Mouse (Mus musculus) embryonic facial prominence, embryonic 13.5 days (tissue): ENCODE data around the gene Enox2. TPM values are rescaled to one million over a fixed set of nuclear protein-coding genes. Genes with fewer than 3 reads are reported as not detected.
"Not testable (repeated sequence)": the region's sequence is repeated elsewhere in the genome, so short reads cannot be mapped to it uniquely, and the experiment has no call there.

Experiments used
- ATAC-seq: fragments of 200-750 bp; cut with Nextera tagmentation; 2 replicates; pipeline ENCODE4 v1.8.0; 2017; ENCODE audit warnings: low read depth; ENCODE audit not compliant: insufficient number of reproducible peaks, insufficient read depth, low FRiP score, low TSS enrichment
- H3K27ac ChIP-seq: fragments of 300-500 bp; sonication (generic); 2 replicates; pipeline ENCODE4 v1.5.1; 2015; ENCODE audit warnings: moderate library complexity, mild to moderate bottlenecking, inconsistent platforms
- H3K27me3 ChIP-seq: fragments of 300-500 bp; sonication (generic); 2 replicates; pipeline ENCODE4 v1.6.1; 2015; ENCODE audit warnings: mild to moderate bottlenecking, inconsistent platforms
- H3K36me3 ChIP-seq: fragments of 300-500 bp; sonication (generic); 2 replicates; pipeline ENCODE4 v1.6.1; 2015; ENCODE audit warnings: mild to moderate bottlenecking, inconsistent platforms
- H3K4me1 ChIP-seq: fragments of 300-500 bp; sonication (generic); 2 replicates; pipeline ENCODE4 v1.6.1; 2015; ENCODE audit warnings: inconsistent platforms
- H3K4me2 ChIP-seq: fragments of 300-500 bp; sonication (generic); 2 replicates; pipeline ENCODE4 v1.6.1; 2015; ENCODE audit warnings: moderate library complexity, mild to moderate bottlenecking, inconsistent platforms
- H3K4me3 ChIP-seq: fragments of 300-500 bp; sonication (generic); 2 replicates; pipeline ENCODE4 v1.5.1; 2015; ENCODE audit warnings: mild to moderate bottlenecking, inconsistent platforms
- H3K9ac ChIP-seq: fragments of 300-500 bp; sonication (generic); 2 replicates; pipeline ENCODE4 v1.6.1; 2015; ENCODE audit warnings: mild to moderate bottlenecking, inconsistent platforms
- H3K9me3 ChIP-seq: fragments of 300-500 bp; sonication (generic); 2 replicates; pipeline ENCODE4 v1.6.1; 2016; ENCODE audit warnings: inconsistent platforms
- WGBS: fragments of 180-500 bp; shearing (Covaris S2); methylation state at CpG from one replicate; pipeline ENCODE4 v1.1.7; 2015; ENCODE audit warnings: mixed read lengths; 5-methylcytosine and 5-hydroxymethylcytosine counted together
- polyA plus RNA-seq: library from polyadenylated mRNA; unstranded; fragments of >200 nt; fragmentation: Nextera tagmentation; extraction: Ambion mirVana; gene quantifications from 2 replicates; pipeline ENCODE4 v1.2.1, GENCODE M21; 2015

Gene Enox2
- polyA plus RNA-seq, 1 experiment from 2014 or later: 6.3 TPM

- no peak for ATAC-seq
- Histone ChIP-seq H3K4me1 (no peaks in the 10 kb centered on the region), H3K9ac (no peak overlapping the region), H3K27ac (no peak overlapping the region), H3K36me3 (no peaks in the 10 kb centered on the region), H3K4me3 (no peak overlapping the region), H3K27me3 (no peaks in the 10 kb centered on the region), H3K9me3 (no peaks in the 10 kb centered on the region), H3K4me2 (no peak overlapping the region)
- 56% methylated on average over 2 of the region's 2 CpGs for WGBS
Observed at GRCm38 (mm10) chrX:49154280-49154679, 133.8 kb downstream of the Enox2 start.

- Histone ChIP-seq H3K9me3 (no peaks in the 10 kb centered on the region), H3K9ac (no peak overlapping the region), H3K27me3 (no peaks in the 10 kb centered on the region; the same call in 1 of the 2 replicates), H3K4me2 (no peak overlapping the region), H3K4me3 (no peak overlapping the region), H3K4me1 (no peaks in the 10 kb centered on the region), H3K36me3 (no peaks in the 10 kb centered on the region), H3K27ac (no peak overlapping the region)
- no peak for ATAC-seq
- WGBS: 51% methylated on average over 3 of the region's 3 CpGs
Observed at GRCm38 (mm10) chrX:49124774-49125429, 163.2 kb downstream of the Enox2 start.

DNA sequence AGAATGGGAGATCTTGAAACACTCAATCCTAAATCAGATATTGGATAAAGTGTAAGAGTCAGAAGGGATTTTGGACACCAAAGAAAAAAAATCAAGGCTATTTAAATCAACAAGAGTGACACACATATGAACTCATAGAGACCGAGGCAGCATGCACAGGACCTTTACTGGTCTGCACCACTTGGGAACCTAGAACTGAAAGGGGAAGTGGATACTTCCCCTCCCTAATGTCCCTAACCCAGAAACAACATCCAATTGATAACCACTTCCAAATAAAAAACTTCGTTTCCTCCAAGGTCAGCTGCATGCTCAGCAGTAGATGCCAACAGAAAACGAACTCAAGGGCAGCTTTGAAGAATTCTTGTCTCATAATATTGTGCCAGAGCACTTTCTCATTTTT, 171.6 kb downstream of the Enox2 start:
- Histone ChIP-seq H3K27ac (no peak overlapping the region), H3K27me3 (no peaks in the 10 kb centered on the region), H3K4me3 (no peak overlapping the region), H3K36me3 (no peaks in the 10 kb centered on the region), H3K9ac (no peak overlapping the region), H3K4me1 (no peaks in the 10 kb centered on the region), H3K4me2 (no peak overlapping the region), H3K9me3 (no peaks in the 10 kb centered on the region)
- 76% methylated on average over 3 of the region's 3 CpGs for WGBS
- no peak for ATAC-seq

DNA sequence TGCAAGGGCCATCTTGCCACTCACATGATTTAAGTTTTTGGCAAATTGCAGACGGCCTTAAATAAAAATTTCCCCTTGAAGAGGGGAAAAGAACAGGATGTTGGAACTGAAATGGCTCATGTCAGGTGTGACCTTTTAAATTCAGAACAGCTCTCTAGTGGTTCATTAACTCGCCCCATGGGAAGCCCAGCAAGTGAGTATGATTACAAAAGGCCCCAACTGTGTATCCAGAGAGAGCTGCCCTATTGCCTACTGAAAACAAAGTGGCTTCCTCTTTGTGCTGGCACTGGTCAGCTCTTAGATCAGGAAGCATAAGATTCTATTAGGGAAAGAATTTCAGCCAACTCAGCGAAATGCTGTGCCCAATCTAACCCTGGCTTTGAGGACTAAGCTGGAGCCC, 175.6 kb downstream of the Enox2 start:
- ATAC-seq: no peak
- H3K9me3 ChIP-seq: no peaks in the 10 kb centered on the region
- no peak overlapping the region for H3K4me3 ChIP-seq
- H3K27me3 ChIP-seq: no peaks in the 10 kb centered on the region
- no peak overlapping the region for H3K9ac ChIP-seq
- 37% methylated on average over 3 of the region's 3 CpGs for WGBS
- H3K4me1 ChIP-seq: no peaks in the 10 kb centered on the region
- no peaks in the 10 kb centered on the region for H3K36me3 ChIP-seq
- H3K27ac ChIP-seq: no peak overlapping the region
- H3K4me2 ChIP-seq: no peak overlapping the region

DNA sequence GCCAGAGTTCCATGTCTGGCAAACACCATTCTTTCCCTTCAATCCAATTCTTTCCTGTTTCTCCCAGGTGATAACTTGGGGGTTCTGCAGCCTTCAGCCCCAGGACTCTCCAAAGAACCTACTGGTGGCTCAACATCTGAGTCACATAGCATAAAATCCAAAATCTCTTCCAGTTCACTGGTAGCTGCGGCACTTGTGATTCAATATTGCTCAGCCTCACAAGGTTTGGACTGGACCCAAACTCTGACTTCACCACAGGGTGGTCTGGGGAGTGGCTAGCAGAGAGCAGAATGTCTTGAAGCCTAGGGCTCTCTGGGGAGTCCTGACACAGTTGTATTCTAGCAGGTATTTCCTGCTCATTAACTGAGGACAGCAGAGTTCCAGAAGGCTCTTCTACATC, 187.5 kb downstream of the Enox2 start:
- H3K4me1 ChIP-seq, H3K4me2 ChIP-seq, H3K4me3 ChIP-seq, H3K27me3 ChIP-seq, H3K36me3 ChIP-seq, H3K27ac ChIP-seq, ATAC-seq, H3K9me3 ChIP-seq, H3K9ac ChIP-seq: not testable (repeated sequence)
- WGBS: 74% methylated on average over 1 of the region's 1 CpGs

DNA sequence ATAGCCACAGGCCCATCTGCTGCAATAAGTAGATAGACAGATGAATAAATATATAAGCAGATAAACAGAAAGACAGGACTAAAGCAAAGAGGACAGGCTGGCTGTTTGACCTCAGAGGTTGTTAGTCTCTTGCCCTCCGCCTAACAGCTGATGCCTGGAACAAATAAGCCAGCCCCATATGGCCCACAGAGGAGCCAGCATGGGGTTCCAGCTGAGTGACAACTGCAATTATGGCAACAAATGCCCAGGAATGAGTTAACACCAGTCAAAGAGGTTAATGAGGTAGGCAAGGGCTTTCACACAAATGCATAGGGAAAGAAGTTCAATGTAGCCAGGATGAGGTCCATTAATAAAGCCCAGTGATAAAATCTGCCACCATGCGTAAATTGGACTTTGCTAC, 191.8 kb downstream of the Enox2 start:
- Histone ChIP-seq H3K27ac (no peak overlapping the region), H3K4me2 (no peak overlapping the region), H3K4me1 (no peaks in the 10 kb centered on the region), H3K36me3 (no peaks in the 10 kb centered on the region), H3K4me3 (no peak overlapping the region), H3K27me3 (no peaks in the 10 kb centered on the region), H3K9ac (no peak overlapping the region), H3K9me3 (no peaks in the 10 kb centered on the region)
- no peak for ATAC-seq
- WGBS: 87% methylated on average over 2 of the region's 2 CpGs

DNA sequence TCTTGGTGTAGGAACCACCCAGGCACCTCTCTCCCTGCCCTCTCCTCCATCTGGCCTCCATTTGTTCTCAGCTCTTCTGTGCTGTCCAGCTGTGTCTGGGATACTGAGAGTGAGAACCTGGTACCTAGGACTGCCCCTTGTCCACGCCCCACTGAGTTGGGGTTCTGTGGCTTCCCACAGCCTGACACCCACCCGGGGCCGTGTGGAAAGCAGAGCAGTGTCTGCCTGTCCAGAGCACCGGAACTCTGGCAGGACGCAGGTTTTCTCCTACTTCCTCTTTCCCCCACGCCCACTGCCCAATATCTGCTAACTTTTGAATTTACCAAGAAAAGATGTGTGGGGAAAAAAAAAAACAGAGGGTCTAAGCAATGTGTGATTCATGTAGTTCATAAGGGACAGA, 213.0 kb downstream of the Enox2 start:
- H3K27ac ChIP-seq: no peak overlapping the region
- no peaks in the 10 kb centered on the region for H3K36me3 ChIP-seq
- no peak overlapping the region for H3K4me3 ChIP-seq
- no peak for ATAC-seq
- H3K4me1 ChIP-seq: no peaks in the 10 kb centered on the region
- no peak overlapping the region for H3K9ac ChIP-seq
- WGBS: 84% methylated on average over 6 of the region's 6 CpGs
- no peak overlapping the region for H3K4me2 ChIP-seq
- H3K9me3 ChIP-seq: no peaks in the 10 kb centered on the region
- H3K27me3 ChIP-seq: no peaks in the 10 kb centered on the region; the same call in 1 of the 2 replicates

DNA sequence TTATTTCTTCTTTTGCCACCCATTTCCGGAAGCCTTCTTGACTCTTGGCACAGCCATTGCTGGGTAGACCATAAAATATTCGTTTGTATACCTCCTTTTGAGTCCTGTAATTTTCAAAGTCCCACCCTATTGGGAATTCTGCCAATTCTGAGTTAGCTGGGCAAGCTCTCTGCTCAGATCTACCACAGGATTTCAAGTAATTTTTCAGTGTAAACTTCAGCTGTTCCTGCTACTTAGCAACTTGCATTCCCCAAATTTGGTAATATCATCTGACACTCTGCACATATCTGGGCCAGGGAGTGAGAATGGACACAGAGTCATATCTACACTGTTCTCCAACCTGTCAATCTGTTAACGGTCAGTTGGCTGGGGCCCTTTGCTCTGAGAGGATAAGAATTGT, 214.5 kb downstream of the Enox2 start:
- 67% methylated on average over 3 of the region's 3 CpGs for WGBS
- Histone ChIP-seq H3K4me3 (no peak overlapping the region), H3K9me3 (no peaks in the 10 kb centered on the region), H3K27me3 (no peaks in the 10 kb centered on the region; the same call in 1 of the 2 replicates), H3K9ac (no peak overlapping the region), H3K36me3 (no peaks in the 10 kb centered on the region), H3K4me2 (no peak overlapping the region), H3K4me1 (no peaks in the 10 kb centered on the region), H3K27ac (no peak overlapping the region)
- no peak for ATAC-seq

DNA sequence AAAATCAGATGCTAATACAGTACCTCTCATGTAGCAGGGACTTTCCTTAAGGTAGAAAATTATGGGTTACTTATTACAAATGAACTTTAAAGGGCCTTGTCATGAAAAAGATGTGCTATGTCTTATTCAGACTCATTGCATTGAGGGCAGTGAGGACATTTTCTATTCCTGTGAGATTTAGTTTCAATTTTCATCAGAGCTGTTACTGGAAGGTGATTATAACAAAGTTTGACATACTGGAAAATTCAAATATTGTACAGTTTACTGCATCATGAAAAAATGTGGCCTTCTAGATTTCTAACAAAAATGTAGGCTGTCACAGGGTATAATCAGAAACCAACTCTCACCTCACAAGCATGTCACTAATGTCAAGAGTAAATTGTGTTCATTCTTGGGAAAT, 242.9 kb downstream of the Enox2 start:
- no peak for ATAC-seq

GRCm38 (mm10) chrX:49009746-49010145, 278.3 kb downstream of the Enox2 start:
- no peaks in the 10 kb centered on the region for H3K27me3 ChIP-seq
- WGBS: 64% methylated on average over 5 of the region's 5 CpGs
- H3K9ac ChIP-seq: no peak overlapping the region
- H3K36me3 ChIP-seq: no peaks in the 10 kb centered on the region
- no peaks in the 10 kb centered on the region for H3K4me1 ChIP-seq
- ATAC-seq: no peak
- H3K4me2 ChIP-seq: no peak overlapping the region
- no peak overlapping the region for H3K27ac ChIP-seq
- H3K4me3 ChIP-seq: no peak overlapping the region
- H3K9me3 ChIP-seq: no peaks in the 10 kb centered on the region

More for the DNA sequence above, 242.9 kb downstream of the Enox2 start:
- Histone ChIP-seq H3K27ac (no peak overlapping the region), H3K27me3 (peaks cover 3% of the 10 kb centered on the region; the same call in 1 of the 2 replicates), H3K9ac (no peak overlapping the region), H3K4me2 (no peak overlapping the region), H3K4me1 (no peaks in the 10 kb centered on the region), H3K9me3 (no peaks in the 10 kb centered on the region), H3K4me3 (no peak overlapping the region), H3K36me3 (no peaks in the 10 kb centered on the region)

DNA sequence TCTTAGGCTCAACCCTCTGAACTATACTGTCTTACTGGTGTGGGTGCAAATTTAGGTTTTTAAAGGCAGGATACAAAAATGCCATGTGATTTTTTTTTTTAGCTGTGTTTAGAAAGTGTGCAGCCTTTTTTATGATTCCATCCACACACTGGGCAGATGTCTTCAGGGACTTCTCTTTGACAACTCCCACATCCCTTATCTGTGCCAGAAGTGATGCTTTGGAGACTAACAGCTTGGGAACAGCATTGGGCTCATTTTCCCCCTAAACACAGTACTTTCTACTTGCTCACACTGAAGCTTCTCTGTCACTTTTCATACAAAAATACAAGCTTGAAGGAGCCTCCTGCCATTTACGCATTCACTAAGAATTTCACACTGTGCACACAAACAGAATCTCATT, 282.4 kb downstream of the Enox2 start:
- no peak overlapping the region for H3K27ac ChIP-seq
- H3K9ac ChIP-seq: no peak overlapping the region
- H3K4me3 ChIP-seq: no peak overlapping the region
- no peaks in the 10 kb centered on the region for H3K36me3 ChIP-seq
- H3K27me3 ChIP-seq: no peaks in the 10 kb centered on the region
- H3K9me3 ChIP-seq: no peaks in the 10 kb centered on the region
- H3K4me2 ChIP-seq: no peak overlapping the region
- no peaks in the 10 kb centered on the region for H3K4me1 ChIP-seq
- WGBS: 90% methylated on average over 1 of the region's 1 CpGs
- ATAC-seq: no peak

GRCm38 (mm10) chrX:49002892-49003291, 285.2 kb downstream of the Enox2 start:
- Histone ChIP-seq H3K9ac (no peak overlapping the region), H3K9me3 (no peaks in the 10 kb centered on the region), H3K4me3 (no peak overlapping the region), H3K27me3 (no peaks in the 10 kb centered on the region), H3K4me2 (no peak overlapping the region), H3K4me1 (no peaks in the 10 kb centered on the region), H3K27ac (no peak overlapping the region), H3K36me3 (no peaks in the 10 kb centered on the region)
- ATAC-seq: no peak
- WGBS: 81% methylated on average over 1 of the region's 1 CpGs
